Mouse (Mus musculus) MEL (cell line): ENCODE data around the gene Ndufa10.

Experiments
- CTCF ChIP-seq, 3 experiments: IDR thresholded peaks in 2 of 3; conservative IDR thresholded peaks in 1 of 3; 2 replicates each; pipeline ENCODE4 v1.5.1; 2011 to 2012; ENCODE audit warnings: low read length in 3 of 3, low read depth in 2 of 3, mild to moderate bottlenecking in 2 of 3, improper control_type of control experiment in 1 of 3, inconsistent platforms in 1 of 3, mixed read lengths in 1 of 3, moderate library complexity in 1 of 3; ENCODE audit not compliant: control insufficient read depth in 1 of 3, insufficient read depth in 1 of 3, poor library complexity in 1 of 3, severe bottlenecking in 1 of 3
- EP300 ChIP-seq, 2 experiments: IDR thresholded peaks; 2 replicates each; pipeline ENCODE4 v1.6.1; 2011; ENCODE audit warnings: improper control_type of control experiment in 2 of 2, low read length in 2 of 2, low read depth in 1 of 2, mild to moderate bottlenecking in 1 of 2
- ETS1 ChIP-seq: IDR thresholded peaks from 2 replicates; pipeline ENCODE4 v1.6.1; 2012; ENCODE audit warnings: low read depth, mild to moderate bottlenecking, inconsistent platforms, low read length, improper control_type of control experiment, moderate library complexity
- GATA1 ChIP-seq: IDR thresholded peaks from 2 replicates; pipeline ENCODE4 v1.6.1; 2011; ENCODE audit warnings: low read depth, low read length, improper control_type of control experiment

DNA sequence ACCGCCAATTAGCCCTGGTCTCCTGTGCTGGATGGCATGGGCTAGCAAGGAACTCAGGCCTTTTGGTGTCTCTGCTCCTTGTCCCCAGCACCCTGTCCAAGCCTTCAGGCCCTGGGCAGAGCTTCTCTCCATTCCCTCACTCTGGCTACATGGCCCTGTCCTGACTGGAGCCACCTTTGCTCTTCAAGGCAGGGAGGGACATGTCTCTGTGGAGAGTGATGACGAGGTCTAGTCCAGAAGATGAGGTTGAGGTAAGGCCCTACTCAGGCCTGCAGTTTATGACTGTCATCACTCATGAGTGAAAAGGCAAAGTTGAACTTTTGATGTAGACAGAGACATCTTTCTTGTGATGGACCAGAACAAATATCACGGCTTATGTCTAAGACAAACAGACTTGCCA is 44.9 kb upstream of the Ndufa10 start, which contains the start of gene Olfr1414:
- TF ChIP-seq EP300 (IDR thresholded peaks at IDR 0.05; ENCODE audit: low read depth in 1 of 2, low read length in 2 of 2) (no peak), GATA1 (no peak), CTCF (IDR thresholded peaks at IDR 0.05 in 2 of 3, conservative IDR thresholded peaks at IDR 0.05 in 1 of 3; ENCODE audit: control insufficient read depth in 1 of 3, insufficient read depth in 1 of 3, low read depth in 2 of 3, low read length in 3 of 3, poor library complexity in 1 of 3, severe bottlenecking in 1 of 3) (no peak), ETS1 (no peak)
